Mouse (Mus musculus) small intestine, adult 2 months (tissue): ENCODE measurements around the gene Tbl1x.

Experiments
- CTCF ChIP-seq: fragments of 200-500 bp; IDR thresholded peaks from 2 replicates; pipeline ENCODE4 v1.5.1; 2012; ENCODE audit warnings: low read depth, mild to moderate bottlenecking, control low read depth, inconsistent platforms, low read length, moderate library complexity, mixed read lengths; ENCODE audit not compliant: insufficient replicate concordance, insufficient read length; ENCODE audit errors: extremely low read depth
- POLR2A ChIP-seq: fragments of 200-500 bp; IDR thresholded peaks from 2 replicates; pipeline ENCODE4 v1.6.1; 2012; ENCODE audit warnings: low read depth, mild to moderate bottlenecking, control low read depth, inconsistent platforms, low read length, moderate library complexity

GRCm38 (mm10) chrX:77638076-77638475 lies 127.3 kb downstream of the Tbl1x start:
- no peak for TF ChIP-seq POLR2A
- no peak for TF ChIP-seq CTCF
